Mouse (Mus musculus): ENCODE measurements around the gene Ddi2. TPM values are rescaled to one million over a fixed set of nuclear protein-coding genes. Genes with fewer than 3 reads are reported as not detected.
"Not testable (repeated sequence)": the region's sequence is repeated elsewhere in the genome, so short reads cannot be mapped to it uniquely, and the experiment has no call there.

Gene Ddi2
- polyA plus RNA-seq (2012; rRNA removed) (6.7 and 9.5 TPM in 2 replicates), polyA plus RNA-seq (2014; fragmentation: Nextera tagmentation; extraction: Ambion mirVana) (9.2 and 11.4 TPM in 2 replicates)

DNA sequence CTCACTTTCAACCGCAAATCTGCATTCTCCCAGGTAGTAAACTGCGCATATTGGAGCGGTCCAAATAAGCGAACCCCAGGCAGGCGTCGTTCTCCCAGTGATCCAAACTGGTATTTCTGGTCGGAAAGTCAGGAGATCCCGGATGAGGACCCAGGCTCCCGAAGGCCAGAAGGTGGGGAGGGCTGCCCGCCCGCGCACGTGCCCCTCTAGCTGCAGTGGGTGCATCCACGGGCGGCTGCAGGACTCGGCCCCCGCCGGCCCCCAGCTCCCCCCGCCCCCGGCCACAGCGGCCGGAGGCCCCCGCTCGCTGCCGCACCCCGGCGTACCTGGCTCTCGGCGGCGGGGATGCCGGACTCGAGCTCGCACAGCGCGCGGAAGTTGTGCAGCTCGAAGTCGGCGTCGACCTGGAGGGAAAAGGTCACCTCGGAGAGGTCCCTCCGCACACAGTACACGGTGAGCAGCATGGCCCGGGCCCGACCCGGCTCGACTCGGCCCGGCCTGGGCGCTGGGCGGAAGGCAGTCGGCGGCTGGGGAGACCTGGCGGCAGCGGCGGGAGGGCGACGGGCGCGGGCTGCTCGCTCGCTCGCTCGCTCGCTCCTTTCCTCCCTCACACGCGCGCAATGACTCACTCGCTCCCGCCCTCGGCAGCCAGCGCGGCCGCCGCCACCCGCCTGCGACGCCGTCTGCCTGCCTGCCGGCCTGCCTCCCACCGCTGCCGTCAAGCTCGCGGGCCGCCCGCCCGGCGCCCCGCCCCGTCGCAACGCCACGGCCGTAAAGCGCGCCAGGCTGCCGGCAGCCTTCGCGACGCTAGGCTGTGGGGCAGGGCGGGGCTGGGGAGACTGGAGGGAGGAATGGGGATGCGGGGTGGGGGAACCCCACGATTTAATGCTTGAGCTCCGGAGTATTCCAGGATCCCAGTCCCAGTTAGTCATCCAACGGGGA lies at the start of gene Ddi2:
Ddi2 (minus strand) TSS at position 689 of the 942 bp plus-strand sequence.
- under 1% methylated on average over 104 of the region's 105 CpGs for WGBS (ENCODE audit: insufficient replicate concordance)
- no peaks in the 10 kb centered on the region for H3K27me3 ChIP-seq (ENCODE audit: control insufficient read depth, insufficient read depth, low read length)

DNA sequence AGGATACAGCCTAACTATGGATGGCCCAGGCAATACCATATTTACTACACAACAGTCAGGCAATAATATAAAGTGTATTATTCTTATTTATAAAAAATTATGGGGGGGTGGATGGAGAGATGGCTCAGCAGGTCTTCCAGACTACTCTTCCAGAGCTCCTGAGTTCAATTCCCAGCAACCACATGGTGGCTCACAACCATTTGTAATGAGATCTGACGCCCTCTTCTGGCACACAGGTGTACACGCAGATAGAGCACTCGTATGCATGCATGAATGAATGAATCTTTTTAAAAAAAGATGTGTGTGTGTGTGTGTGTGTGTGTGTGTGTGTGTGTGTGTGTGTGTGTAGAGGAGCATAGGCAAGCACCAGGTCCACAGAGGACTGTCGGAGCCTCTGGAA lies 49.8 kb upstream of the Ddi2 start:
- DNase-seq (ENCODE audit: low read depth in 3 of 3, low spot score in 3 of 3); H3K27ac ChIP-seq: not testable (repeated sequence)

More for the DNA sequence above, at the start of gene Ddi2:
- Histone ChIP-seq H3K9me3 (ENCODE audit: control insufficient read depth, low read length) (no peaks in the 10 kb centered on the region), H3K27ac (peak within 1 kb of the TSS; percentile 91), H3K4me1 (replicated peaks; ENCODE audit: control insufficient read depth in 2 of 2, insufficient read depth in 2 of 2, low read length in 1 of 2) (peaks cover 33 to 42% of the 10 kb centered on the region in 2 experiments), H3K9ac (replicated peaks) (peak within 1 kb of the TSS; percentile 81), H3K36me3 (replicated peaks; ENCODE audit: control insufficient read depth, insufficient read depth, low read depth) (peaks cover 13% of the 10 kb centered on the region), H3K4me2 (ENCODE audit: low read depth) (peak within 1 kb of the TSS; percentile 95), H3K4me3 (ENCODE audit: insufficient read depth in 1 of 2, low read depth in 2 of 2, low read length in 2 of 2) (peak within 1 kb of the TSS; percentile 85 to 96)
- DNase-seq (ENCODE audit: low read depth in 3 of 3, low spot score in 3 of 3) (peak; percentile 84 to 86 (median 86)), ATAC-seq (ENCODE audit: insufficient read depth) (peak; percentile 89)
- TF ChIP-seq CTCF (IDR thresholded peaks at IDR 0.05; ENCODE audit: low read depth), result no peak; the same call in 1 of the 2 replicates
- TF ChIP-seq EP300 (IDR thresholded peaks at IDR 0.05; ENCODE audit: low read depth), result no peak

DNA sequence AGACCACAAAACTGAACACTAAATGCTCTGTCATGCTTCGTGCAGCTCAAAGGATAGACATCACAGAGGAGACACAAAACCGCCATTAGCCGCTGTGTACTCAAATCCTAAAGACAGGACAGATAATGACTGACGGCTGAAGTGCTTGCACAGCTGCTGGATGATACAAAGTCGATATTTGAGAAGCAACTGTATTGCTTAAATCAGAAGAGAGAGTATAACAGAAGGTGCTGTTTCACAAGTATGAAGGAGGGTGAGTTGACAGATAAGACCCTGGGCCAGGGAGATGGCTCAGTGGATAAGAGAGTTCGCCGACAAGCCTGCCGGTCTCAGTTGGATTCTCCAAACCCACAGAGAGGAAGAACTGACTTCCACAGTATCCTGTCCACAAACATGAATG lies 48.6 kb upstream of the Ddi2 start:
- peak overlapping the region; percentile 50 for H3K27ac ChIP-seq
- H3K4me3 ChIP-seq (ENCODE audit: insufficient read depth in 1 of 2, low read depth in 2 of 2, low read length in 2 of 2), result no peak overlapping the region
- TF ChIP-seq CTCF (IDR thresholded peaks at IDR 0.05; ENCODE audit: low read depth) (no peak), EP300 (IDR thresholded peaks at IDR 0.05; ENCODE audit: low read depth) (peak; percentile 29; the same call in 1 of the 2 replicates)
- no peak overlapping the region for H3K9ac ChIP-seq (replicated peaks)
- DNase-seq (ENCODE audit: low read depth in 3 of 3, low spot score in 3 of 3), result no peak
- peak overlapping the region; percentile 20 for H3K4me2 ChIP-seq (ENCODE audit: low read depth)
- H3K36me3 ChIP-seq (replicated peaks; ENCODE audit: control insufficient read depth, insufficient read depth, low read depth), result peaks cover 41% of the 10 kb centered on the region
- WGBS (ENCODE audit: insufficient replicate concordance), result 9% methylated on average over 8 of the region's 8 CpGs
- no peak for ATAC-seq (ENCODE audit: insufficient read depth)
- no peaks in the 10 kb centered on the region for H3K9me3 ChIP-seq (ENCODE audit: control insufficient read depth, low read length)
- H3K27me3 ChIP-seq (ENCODE audit: control insufficient read depth, insufficient read depth, low read length), result no peaks in the 10 kb centered on the region
- H3K4me1 ChIP-seq (replicated peaks; ENCODE audit: control insufficient read depth in 2 of 2, insufficient read depth in 2 of 2, low read length in 1 of 2), result peaks cover 47 to 49% of the 10 kb centered on the region in 2 experiments

More for the DNA sequence above, 49.8 kb upstream of the Ddi2 start:
- not testable (repeated sequence) for H3K4me3 ChIP-seq (ENCODE audit: insufficient read depth in 1 of 2, low read depth in 2 of 2, low read length in 2 of 2); H3K9ac ChIP-seq (replicated peaks); H3K9me3 ChIP-seq (ENCODE audit: control insufficient read depth, low read length); H3K4me2 ChIP-seq (ENCODE audit: low read depth); H3K27me3 ChIP-seq (ENCODE audit: control insufficient read depth, insufficient read depth, low read length); ATAC-seq (ENCODE audit: insufficient read depth)
- Histone ChIP-seq H3K36me3 (replicated peaks; ENCODE audit: control insufficient read depth, insufficient read depth, low read depth) (peaks cover 45% of the 10 kb centered on the region), H3K4me1 (replicated peaks; ENCODE audit: control insufficient read depth in 2 of 2, insufficient read depth in 2 of 2, low read length in 1 of 2) (peaks cover 36 to 37% of the 10 kb centered on the region in 2 experiments)
- peak; percentile 50 for TF ChIP-seq CTCF (IDR thresholded peaks at IDR 0.05; ENCODE audit: low read depth)
- 87% methylated on average over 4 of the region's 4 CpGs for WGBS (ENCODE audit: insufficient replicate concordance)

DNA sequence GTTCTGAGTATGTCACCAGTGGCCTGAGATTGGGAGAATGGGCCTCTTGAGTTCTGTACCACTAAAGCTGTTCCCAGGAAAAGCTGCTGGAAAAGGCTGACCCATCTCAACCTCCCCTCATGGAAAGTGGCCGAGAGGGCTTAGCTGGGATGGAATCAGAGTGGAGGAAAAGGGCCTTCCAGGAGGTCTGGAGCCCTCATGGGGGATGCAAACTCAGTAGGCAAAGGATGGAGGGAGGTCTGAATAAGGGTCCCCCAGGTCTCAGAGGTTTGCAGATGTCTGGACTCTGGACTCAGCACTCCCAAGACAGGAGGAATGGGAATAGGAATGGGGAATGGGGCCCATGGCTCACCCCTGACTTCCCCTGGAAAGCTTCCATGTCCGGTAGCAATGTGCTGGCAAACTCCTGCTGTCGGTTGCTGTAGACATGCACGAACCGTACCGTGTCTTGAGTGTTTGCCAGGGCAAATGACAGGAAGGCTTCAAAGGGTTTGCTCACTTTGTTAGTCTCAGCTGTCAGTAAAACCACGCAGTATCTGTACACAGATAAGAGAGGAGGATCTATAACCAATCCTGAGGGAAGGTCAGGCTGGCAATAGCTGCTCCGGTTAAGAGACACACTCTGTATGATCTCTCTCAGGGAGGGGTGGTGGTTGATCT lies 46.4 kb upstream of the Ddi2 start:
- TF ChIP-seq EP300 (IDR thresholded peaks at IDR 0.05; ENCODE audit: low read depth) (no peak), CTCF (IDR thresholded peaks at IDR 0.05; ENCODE audit: low read depth) (no peak)
- H3K27me3 ChIP-seq (ENCODE audit: control insufficient read depth, insufficient read depth, low read length), result no peaks in the 10 kb centered on the region
- H3K4me1 ChIP-seq (replicated peaks; ENCODE audit: control insufficient read depth in 2 of 2, insufficient read depth in 2 of 2, low read length in 1 of 2), result peaks cover 52 to 60% of the 10 kb centered on the region in 2 experiments
- 47% methylated on average over 8 of the region's 8 CpGs for WGBS (ENCODE audit: insufficient replicate concordance)
- no peak overlapping the region for H3K9ac ChIP-seq (replicated peaks)
- peaks cover 36% of the 10 kb centered on the region for H3K36me3 ChIP-seq (replicated peaks; ENCODE audit: control insufficient read depth, insufficient read depth, low read depth)
- ATAC-seq (ENCODE audit: insufficient read depth) (no peak), DNase-seq (ENCODE audit: low read depth in 3 of 3, low spot score in 3 of 3) (no peak)
- no peak overlapping the region for H3K4me2 ChIP-seq (ENCODE audit: low read depth)
- no peaks in the 10 kb centered on the region for H3K9me3 ChIP-seq (ENCODE audit: control insufficient read depth, low read length)
- peak overlapping the region; percentile 8; the same call in 1 of the 2 replicates for H3K27ac ChIP-seq
- H3K4me3 ChIP-seq (ENCODE audit: insufficient read depth in 1 of 2, low read depth in 2 of 2, low read length in 2 of 2), result no peak overlapping the region
